Mouse (Mus musculus): Measurements from ENCODE around the gene Sart3.
"Not testable (repeated sequence)": the region's sequence is repeated elsewhere in the genome, so short reads cannot be mapped to it uniquely, and the experiment has no call there.

Gene Sart3

DNA sequence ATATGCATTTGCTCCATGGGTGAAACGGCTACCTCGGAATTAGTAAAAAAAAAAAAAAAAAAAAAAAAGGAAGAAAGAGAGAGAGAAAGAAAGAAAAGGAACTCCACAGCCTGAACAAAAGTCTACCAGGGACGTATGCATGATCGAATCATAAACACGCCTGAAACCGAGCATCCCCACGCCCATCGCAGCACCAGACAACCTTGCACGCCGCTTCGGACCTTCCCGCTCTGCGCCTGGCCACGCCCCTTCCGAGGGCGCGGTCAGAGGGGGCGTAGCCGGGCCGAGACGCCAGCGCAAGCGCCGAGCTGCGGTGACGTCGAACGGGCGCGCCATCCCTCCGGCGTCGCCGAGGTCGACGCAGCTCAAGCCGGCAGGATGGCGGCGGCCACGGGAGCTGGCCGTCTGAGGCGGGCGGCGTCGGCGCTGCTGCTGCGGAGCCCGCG, at the start of gene Sart3, which contains the start of gene Iscu:
Gene Sart3 (minus strand): TSS at position 61 of the 446 bp plus-strand sequence.
Gene Iscu (plus strand): TSS at position 299 of the 446 bp plus-strand sequence.
- peak; percentile 95 for DNase-seq (ENCODE audit: low spot score in 2 of 2)

DNA sequence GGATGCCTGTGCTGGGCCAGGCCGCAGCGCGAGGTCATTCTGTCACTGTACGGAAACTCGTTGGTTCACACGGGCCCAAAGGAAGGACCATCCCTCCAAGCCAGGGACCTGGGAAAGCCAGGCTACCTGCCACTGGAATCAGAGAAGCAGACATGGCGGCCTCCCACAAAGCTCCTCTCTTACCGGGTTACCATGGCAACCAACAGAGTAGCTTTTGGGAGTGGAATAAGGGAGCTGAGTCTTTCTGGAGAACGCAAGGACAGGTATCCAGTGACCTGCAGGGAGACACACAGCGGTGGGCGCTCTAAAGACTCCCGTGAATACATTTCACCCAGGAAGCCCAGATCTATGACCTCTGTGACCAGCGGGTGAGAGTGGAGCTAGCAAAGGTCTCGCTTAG, 46.3 kb upstream of the Sart3 start:
- DNase-seq (ENCODE audit: low spot score in 2 of 2): no peak

DNA sequence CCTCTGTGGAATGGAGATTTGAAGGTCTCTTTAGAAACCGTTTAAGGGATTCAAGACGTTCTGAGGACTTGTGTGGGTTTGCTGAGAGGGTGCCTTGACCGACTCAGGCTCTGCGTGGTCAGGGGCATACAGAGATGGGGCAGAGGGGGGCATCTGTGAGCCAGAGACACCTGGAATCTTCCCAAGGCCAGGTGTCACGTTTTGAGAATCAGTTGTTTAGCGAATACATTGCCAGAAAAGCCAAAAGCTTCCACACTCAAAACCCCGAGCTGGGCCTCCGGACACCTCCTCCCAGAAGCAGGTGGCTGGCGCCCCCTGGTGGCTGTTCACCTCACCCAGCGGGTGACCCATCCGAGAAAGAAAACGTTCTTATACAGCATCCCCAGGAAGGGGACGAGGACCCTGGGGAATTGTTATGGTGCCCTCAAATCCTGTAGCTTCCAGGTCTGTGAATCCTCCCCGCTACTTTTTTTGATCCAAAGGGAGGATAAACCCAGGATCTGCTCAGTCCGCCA, 43.4 kb upstream of the Sart3 start:
- peak; percentile 55 to 85 for DNase-seq (ENCODE audit: low spot score in 2 of 2)

DNA sequence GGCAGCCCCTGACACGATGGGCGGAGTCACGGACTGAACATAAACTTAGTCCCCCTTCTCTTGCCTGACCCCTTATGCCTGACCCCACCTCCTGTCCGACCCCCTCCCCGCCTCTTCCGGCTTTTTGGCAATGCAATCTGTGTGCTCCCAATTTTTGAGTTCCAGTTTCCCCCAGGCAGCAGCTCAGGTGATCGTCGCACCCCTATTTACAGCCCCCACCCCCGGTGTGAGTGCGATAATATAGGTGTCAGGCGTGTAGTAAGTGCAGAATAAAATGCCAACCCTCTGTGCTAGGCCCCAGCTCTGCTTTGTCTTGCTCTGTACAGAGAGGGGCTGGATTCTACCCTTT, 42.7 kb upstream of the Sart3 start:
- no peak for DNase-seq (ENCODE audit: low spot score in 2 of 2)

DNA sequence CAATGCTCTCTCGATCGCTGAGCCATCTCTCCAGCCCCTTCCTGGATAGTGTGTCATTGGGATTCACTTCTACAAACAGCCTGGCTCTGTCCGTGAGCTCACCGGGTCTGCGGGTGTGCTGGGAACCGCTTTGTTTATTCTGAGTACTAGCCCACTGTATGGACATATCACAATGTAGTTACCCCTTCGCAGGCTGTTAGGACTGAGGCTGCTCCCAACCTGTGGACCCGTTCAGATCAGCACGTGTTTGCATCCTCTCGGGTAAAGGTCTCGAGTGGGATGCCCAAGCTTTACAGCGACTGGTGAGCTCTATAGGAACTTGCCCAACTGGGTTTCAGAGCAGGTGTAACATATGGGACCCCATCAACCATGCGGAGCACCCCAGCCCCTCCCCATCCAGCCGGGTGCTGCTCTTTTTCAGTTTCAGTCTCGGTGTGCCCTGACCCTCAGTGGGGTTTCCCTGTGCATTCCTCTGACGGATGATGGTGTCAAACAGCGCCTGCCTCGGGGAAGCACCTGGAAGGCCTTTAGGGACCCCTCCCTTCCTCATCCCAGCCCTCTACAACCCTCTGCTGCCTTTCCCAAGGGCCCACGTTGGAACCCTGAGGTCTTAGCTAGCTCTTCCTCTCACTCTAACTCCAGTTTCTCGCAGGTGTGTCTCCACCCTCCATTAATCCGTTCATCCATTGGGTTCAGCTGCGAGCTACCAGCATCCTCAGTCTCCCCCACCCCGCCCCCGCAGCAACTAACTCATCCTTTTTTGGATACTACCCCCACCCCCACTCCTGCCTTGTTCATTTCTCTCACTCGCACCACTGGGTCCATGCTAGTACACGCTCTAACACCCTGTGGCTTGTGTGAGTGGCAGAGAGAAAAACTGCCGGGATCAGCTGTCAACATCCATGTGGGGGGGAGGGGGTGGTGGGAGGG, 42.1 kb upstream of the Sart3 start:
- DNase-seq (ENCODE audit: low spot score in 2 of 2): no peak

DNA sequence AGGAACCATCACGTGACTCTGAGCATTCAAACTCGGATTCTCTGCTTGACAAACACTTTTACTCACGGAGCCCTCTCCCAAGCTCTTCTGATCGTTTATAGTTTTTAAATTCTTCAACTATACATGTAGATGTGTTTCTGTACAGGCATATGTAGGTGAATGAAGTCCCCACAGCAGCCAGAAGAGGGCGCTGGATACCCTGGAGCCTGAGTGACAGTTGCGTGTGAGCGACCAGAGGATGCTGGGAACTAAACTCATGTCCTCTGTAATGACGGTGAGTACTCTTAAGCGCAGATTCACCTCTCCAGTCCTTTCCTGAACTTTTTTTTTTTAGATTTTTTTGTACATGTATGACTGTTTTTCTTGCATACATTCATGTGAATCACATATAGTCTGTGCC, 41.3 kb upstream of the Sart3 start:
- DNase-seq (ENCODE audit: low spot score in 2 of 2): no peak

DNA sequence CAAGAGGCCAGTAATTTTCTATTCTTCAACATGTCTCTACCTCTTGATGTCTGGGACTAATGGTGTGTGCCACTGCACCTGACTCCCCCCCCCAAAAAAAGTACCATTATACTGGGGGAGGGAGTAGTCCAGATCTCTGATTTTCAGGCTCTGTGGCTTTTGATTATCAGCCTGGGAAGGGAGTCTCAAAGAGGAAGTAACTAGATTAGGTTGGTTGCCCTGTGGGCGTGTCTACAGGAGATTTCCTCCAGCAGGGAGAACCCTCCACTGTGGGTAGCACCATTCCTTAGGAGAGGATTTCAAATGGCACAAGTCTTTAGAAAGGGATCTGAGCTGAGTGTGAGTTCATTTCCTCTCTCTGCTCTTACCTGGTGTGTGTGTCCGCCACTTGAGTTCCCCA, 40.3 kb upstream of the Sart3 start:
- no peak for DNase-seq (ENCODE audit: low spot score in 2 of 2)

DNA sequence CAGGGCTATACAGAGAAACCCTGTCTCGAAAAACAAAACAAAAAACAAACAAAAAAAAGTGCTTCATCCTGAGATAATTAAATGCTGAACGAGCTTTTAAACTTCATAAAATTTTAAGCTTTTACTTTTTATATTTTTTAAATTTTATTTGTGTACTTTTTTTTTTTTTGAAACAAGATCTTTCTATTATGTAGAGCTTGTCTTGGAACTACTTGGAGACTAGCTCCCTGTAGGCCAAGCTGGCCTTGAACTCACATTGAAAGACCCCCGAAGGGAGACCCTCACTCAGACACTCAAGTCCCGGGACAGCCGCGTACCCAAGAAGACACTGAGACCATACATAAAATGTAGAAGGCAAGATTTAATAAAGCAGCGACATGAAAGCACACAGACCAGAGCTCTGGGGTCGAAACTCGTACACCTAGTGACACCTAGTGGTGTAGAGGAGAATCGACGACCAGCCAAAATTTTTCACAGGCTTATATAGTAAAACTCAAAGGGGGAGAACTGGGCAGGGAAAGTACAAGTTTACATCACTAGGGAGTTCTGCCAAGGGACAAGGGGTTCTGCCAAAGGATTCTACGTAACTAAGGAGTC, 39.6 kb upstream of the Sart3 start:
- not testable (repeated sequence) for DNase-seq (ENCODE audit: low spot score in 2 of 2)

DNA sequence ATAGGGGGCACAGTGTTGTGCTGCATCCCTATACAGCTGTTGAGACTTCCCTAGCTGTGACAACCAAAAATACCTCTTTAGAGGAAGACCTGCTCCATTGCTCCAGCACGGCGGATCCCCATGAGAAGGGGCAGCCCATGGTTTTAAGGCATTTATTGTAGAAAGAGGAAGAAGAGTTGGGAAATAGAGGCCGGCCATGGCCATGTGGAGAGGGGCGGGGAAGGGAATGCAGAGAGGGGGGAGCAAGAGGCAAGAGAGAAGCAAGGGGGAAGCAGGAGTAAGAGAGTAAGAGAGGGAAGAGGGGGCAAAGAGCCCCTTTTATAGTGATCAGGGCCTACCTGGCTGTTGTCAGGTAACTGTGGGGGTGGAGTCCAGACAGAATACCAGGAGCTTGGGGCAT, 37.8 kb upstream of the Sart3 start:
- DNase-seq (ENCODE audit: low spot score in 2 of 2): no peak

DNA sequence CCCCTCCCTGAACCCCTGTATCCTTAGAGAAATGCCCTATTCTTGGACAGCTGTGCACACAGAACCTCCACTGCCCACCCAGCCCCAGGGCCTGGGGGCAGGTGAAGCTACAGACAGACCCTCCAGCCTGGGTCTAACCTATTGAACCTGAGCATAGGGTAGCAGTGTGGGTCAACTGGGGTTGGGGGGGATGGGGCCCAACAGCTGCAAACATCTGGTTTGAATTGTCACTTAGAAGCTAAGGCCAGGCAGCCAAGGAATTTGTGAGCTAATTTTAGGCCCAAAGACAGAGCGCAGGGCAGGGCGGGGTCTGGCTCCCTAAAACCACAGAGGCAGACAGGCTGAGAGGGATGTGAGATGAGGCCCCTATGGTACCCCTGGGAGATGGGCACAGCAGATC, 35.9 kb upstream of the Sart3 start:
- no peak for DNase-seq (ENCODE audit: low spot score in 2 of 2)

DNA sequence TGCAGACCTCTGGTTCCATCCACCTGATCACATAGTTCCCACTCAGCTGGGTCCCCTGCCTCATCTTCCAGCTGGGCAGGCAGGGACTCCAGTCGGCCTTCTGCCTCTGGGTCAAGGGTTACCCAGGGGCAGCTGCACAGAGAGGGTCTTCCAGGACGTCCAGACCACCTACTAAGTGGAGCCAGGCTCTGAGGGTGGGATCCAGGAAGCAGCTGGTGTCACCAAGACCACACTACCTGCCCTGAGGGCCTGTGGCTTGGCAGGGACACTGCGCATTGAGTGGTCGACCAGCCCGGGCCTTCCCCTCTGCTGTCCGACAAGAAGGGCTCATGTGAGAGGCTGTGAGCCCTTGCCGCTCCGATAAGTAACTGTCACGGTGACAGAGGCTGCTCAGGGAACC, 35.4 kb upstream of the Sart3 start:
- DNase-seq (ENCODE audit: low spot score in 2 of 2): no peak

DNA sequence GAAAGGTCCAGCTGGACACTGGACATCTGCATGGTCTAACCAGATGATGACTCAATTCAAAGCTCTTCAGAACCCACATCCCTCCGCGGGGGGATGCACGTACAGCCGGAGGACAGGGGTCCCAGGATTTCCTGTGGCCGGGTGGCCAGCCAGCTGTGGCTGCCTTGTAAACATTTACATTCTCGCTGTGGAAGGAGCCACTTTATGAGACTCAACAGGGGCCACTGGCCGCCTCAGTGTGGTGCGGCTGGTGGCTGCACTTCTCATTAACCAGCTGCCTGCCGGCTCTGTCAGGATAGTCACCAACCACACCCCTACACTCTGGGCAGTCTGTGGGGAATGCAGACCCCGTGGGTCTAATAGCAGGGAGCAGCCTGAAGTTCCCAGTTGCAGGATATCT, 34.1 kb upstream of the Sart3 start:
- DNase-seq (ENCODE audit: low spot score in 2 of 2): no peak

DNA sequence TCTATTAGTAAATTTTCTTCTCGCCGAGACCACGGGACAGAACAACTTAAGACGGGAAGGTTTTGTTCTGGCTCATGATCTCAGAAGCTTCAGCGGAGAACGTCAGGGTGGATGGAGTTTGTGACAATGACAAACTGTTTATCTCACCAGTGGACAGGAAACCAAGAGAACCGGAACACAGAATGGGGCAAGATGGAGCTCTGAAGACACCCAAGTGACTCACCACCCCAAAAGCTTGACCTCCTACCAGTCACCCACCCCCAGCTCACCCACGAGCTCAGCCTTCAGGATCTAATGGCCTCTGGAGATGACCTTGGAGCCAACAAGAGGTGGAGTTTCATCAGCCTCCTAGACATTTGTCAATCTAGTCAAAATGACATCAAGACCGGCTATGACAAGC, 33.0 kb upstream of the Sart3 start:
- no peak for DNase-seq (ENCODE audit: low spot score in 2 of 2)

DNA sequence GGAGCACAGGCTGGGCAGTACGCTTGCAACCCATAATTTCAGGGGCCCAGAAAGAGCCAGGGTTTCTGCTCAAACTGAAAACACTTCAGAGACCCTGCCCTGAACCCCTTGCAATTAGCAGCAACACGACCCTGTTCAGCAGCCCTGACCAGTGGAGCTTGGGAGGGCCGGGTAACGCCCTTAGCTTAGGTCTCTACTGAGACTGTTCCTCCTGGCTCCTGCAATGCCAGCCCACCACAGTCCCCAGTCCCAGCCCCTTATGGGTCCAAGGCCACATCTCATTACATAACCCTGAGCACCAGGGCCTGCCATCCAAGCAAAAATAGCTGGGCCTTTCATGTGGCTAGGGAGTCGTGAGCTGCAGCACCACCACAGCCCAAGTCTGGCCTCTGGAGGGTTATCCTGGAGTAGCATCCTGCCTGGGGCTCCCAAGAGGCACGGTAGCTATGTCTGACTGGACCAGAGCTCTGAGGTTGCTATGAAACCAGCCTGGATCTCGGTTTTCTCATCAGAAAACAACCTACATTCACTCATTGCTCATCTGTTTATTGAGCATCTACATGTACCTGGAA, 32.2 kb upstream of the Sart3 start:
- no peak for DNase-seq (ENCODE audit: low spot score in 2 of 2)

DNA sequence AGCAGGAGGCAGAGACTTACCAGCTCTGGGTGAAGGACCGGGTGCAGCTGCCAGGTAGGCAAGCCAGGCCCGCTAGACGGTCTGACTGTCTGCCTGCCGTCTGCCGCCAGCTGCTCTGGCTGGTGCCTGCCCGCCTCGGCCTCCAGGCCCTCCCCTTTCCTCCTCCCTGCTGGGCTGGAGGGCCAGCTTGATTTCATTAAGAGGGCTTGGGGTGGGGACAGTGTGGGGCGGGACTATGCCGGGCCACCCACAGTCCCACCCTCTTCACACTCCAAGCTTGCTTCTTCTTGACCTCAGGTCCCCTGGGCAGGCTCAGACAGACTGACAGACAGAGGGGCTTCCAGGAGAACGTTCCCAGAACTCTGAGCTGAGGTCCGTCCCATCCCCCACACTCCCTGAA, 28.0 kb upstream of the Sart3 start, which contains the start of gene Tmem119:
Gene Tmem119 (minus strand): TSS at position 237 of the 400 bp plus-strand sequence.
- DNase-seq (ENCODE audit: low spot score in 2 of 2): peak in 1 of 2 experiments; percentile 73

DNA sequence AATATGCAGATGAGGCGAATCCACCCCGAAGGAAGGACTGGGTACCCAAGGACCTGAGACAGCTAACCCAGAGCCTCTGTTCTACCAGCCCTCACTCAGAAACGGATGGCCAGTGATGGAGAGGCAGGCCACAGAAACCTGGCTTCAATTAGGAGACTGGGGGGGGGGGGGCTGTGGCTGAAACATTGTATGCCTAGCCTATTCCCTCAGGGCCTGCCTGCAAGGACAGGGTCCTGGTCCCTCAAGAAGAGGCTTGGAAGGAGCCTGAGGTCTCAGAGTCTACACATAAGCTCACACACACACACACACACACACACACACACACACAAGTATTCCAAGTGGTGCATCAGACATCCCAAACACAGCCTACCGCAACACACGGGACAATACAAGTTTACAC, 27.4 kb upstream of the Sart3 start:
- no peak for DNase-seq (ENCODE audit: low spot score in 2 of 2)

DNA sequence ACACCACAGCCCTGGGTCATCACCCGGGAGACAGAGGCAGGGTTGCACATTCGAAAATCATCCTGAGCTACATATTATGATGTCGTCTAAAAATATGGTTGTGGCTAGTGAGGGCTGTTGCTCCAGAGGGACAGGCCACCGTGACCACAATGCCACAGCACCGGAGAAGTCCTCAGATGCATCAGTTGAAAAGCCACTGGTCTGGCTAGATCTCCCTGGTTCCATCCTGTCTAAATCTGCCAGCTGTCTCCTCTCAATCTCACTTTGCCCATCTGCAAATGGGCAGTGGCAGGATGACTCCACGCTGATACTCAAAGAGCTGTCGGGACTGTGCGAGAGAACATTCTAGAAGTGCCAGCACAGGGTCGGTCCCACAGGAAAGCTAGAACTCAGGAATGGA, 26.2 kb upstream of the Sart3 start:
- no peak for DNase-seq (ENCODE audit: low spot score in 2 of 2)

DNA sequence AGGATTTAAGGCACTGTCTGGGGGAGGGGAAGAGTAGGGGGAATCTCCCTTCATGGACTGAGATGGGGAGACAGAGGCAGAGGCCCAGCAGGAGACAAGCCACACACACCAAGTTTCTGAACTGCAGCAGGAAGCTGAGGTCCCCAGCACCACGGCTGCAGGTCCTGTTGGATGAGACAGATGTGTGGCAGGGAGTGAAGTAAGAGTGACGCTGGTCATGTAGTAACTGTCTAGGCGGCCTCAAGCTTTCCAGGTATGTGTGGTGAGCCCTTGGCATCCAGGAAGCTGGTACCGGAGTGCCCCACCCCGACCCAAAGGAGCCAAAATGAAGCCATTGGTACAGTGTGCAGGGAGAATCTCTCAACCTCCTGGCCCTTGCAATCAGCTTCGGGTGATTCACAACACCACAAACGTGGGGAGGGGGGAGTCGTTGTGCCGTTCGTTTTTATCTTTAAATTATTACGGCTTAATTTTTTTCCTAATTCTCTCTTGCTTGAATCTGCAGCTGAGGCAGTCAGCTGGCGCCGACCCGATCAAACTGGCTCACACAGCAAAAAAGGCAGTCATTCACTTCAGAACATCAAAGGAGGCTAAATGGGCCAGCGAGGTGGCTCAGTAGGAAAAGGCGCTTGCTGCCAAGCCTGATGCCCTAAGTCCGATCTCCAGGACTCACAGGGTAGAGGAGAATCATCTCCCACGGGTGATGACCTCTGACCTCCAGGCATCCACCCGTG, 25.0 kb upstream of the Sart3 start:
- no peak for DNase-seq (ENCODE audit: low spot score in 2 of 2)

DNA sequence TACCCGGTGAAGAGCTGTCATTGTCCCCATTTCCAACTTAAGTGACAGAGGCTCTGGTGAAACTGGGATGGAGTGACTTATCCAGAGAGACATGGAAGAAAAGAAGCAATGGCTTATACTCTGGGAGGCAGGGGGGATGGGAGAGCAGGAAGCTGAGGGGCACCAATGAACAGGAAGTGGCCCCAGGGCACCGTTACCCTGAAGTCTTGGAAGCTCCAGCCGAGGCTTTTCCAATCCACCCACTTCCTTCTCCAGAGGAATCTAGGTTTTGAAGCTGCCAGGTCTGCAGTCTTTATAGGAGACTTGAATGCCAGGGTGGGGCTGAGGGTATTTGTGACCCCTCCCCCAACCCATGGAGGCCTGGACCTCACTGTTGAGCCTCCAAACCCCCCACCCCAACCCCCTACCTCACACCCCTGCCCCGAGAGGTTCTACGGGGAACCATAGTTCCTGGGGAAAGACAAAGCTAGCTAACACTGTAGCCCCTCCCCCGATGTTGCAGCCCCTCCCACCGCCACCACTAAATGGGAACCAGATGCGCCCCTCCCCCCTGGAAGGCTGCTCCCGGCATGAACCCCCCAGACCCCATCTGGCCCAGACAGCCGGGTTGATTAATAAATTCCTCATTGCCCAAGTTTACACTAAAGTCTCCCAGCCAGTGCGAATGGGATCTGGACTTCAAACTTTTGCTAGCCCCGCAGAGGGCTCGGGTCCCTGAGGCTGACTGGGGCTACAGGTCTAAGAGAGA, 24.3 kb upstream of the Sart3 start:
- DNase-seq (ENCODE audit: low spot score in 2 of 2): no peak

DNA sequence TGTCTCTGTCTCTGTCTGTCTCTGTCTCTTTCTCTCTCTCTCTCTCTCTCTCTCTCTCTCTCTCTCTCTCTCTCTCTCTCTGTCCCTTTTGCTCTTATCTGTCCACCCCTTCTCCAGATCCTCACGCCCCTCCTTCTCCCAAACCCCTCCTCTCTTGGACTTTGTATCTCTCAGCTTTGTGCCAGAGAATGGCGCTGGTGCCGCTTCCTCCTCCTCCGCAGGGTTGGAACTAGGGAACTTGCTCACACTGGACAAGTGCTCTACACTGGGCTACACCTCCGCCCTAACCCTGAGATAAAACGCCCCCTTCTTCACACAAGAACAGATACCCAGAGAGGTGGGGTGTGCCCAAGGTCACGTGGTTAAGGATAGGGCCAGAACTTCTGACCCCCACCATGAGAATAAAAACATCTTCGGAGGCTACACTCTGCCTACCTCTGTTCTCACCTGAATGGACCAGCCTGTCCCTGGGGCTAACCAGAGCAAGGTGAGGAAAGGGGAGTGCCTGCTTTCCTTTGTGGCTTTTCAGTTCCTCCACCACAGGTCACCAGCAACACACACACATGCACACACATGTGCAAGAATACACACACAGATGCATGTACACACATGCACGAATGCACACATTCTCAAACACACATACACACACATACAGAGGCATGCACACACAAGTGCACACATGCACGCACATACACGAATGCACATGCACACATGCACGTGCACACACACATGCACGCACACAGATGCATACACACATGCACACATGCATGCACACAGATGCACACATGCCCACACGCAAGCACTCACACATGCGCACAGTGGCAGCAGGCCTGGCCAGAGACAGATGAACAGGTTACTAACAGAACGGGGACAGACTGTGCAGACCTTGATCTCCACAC, 19.1 kb upstream of the Sart3 start:
- no peak for DNase-seq (ENCODE audit: low spot score in 2 of 2)
